Mouse (Mus musculus) lung, postnatal 10 days (tissue): ENCODE data around the gene Itih5.

Experiments
- DNase-seq: peaks from one replicate; pipeline ENCODE4 v3.0.0; 2021

Gene Itih5

GRCm38 (mm10) chr2:10169991-10170390, 16.6 kb downstream of the Itih5 start:
- no peak for DNase-seq

- DNase-seq, result peak; percentile 27
Measured at GRCm38 (mm10) chr2:10193553-10193952, 40.2 kb downstream of the Itih5 start.

- DNase-seq, result no peak
Measured at GRCm38 (mm10) chr2:10195162-10195561, 41.8 kb downstream of the Itih5 start.

- no peak for DNase-seq
Measured at GRCm38 (mm10) chr2:10199326-10199725, 46.0 kb downstream of the Itih5 start.

GRCm38 (mm10) chr2:10200736-10201285, 47.4 kb downstream of the Itih5 start:
- no peak for DNase-seq

GRCm38 (mm10) chr2:10204301-10204700, 50.9 kb downstream of the Itih5 start:
- DNase-seq, result no peak

- no peak for DNase-seq
Measured at GRCm38 (mm10) chr2:10213468-10213867, 60.1 kb downstream of the Itih5 start.

- DNase-seq, result no peak
Measured at GRCm38 (mm10) chr2:10215876-10216565, 62.6 kb downstream of the Itih5 start.

- peak; percentile 58 for DNase-seq
Measured at GRCm38 (mm10) chr2:10216566-10217247, 63.3 kb downstream of the Itih5 start.

GRCm38 (mm10) chr2:10221862-10222261, 68.5 kb downstream of the Itih5 start:
- DNase-seq, result no peak

GRCm38 (mm10) chr2:10226907-10227306, 73.5 kb downstream of the Itih5 start:
- DNase-seq, result no peak

GRCm38 (mm10) chr2:10231971-10232370, 78.6 kb downstream of the Itih5 start:
- peak; percentile 31 for DNase-seq

- no peak for DNase-seq
Measured at GRCm38 (mm10) chr2:10236554-10236953, 83.2 kb downstream of the Itih5 start.

GRCm38 (mm10) chr2:10242970-10243369, 89.6 kb downstream of the Itih5 start:
- peak; percentile 51 for DNase-seq

- DNase-seq, result peak; percentile 16
Measured at GRCm38 (mm10) chr2:10250441-10250840, 97.1 kb downstream of the Itih5 start.

GRCm38 (mm10) chr2:10250926-10251325, 97.6 kb downstream of the Itih5 start:
- no peak for DNase-seq

GRCm38 (mm10) chr2:10251466-10251865, 98.1 kb downstream of the Itih5 start:
- no peak for DNase-seq

GRCm38 (mm10) chr2:10252016-10252415, 98.6 kb downstream of the Itih5 start:
- no peak for DNase-seq

- no peak for DNase-seq
Measured at GRCm38 (mm10) chr2:10253351-10253750, 100.0 kb downstream of the Itih5 start.

- DNase-seq, result no peak
Measured at GRCm38 (mm10) chr2:10256949-10257348, 103.6 kb downstream of the Itih5 start.

GRCm38 (mm10) chr2:10258312-10258711, 104.9 kb downstream of the Itih5 start:
- DNase-seq, result no peak

GRCm38 (mm10) chr2:10260109-10260508, 106.7 kb downstream of the Itih5 start:
- DNase-seq, result no peak

GRCm38 (mm10) chr2:10261337-10261736, 108.0 kb downstream of the Itih5 start:
- no peak for DNase-seq

- no peak for DNase-seq
Measured at GRCm38 (mm10) chr2:10262722-10263121, 109.4 kb downstream of the Itih5 start.
